Mouse (Mus musculus): ENCODE data around the gene Gm49387. TPM values are rescaled to one million over a fixed set of nuclear protein-coding genes. Genes with fewer than 3 reads are reported as not detected.

Gene Gm49387
- 2.8 TPM in 1 of 2 replicates, not detected in the other for polyA plus RNA-seq (2014; fragmentation: Nextera tagmentation; extraction: Ambion mirVana)

- Histone ChIP-seq H3K9ac (replicated peaks; ENCODE audit: low read depth, low read length) (peak within 1 kb of the TSS; percentile 57), H3K36me3 (ENCODE audit: control insufficient read depth, insufficient read depth, low read length) (no peaks in the 10 kb centered on the region), H3K27me3 (ENCODE audit: control insufficient read depth, insufficient read depth, low read length) (no peaks in the 10 kb centered on the region), H3K4me3 (ENCODE audit: low read depth, low read length) (peak within 1 kb of the TSS; percentile 57), H3K4me1 (ENCODE audit: control insufficient read depth, insufficient read depth, low read length) (peaks cover 4% of the 10 kb centered on the region; the same call in 1 of the 2 replicates), H3K9me3 (ENCODE audit: control insufficient read depth, low read depth, low read length) (no peaks in the 10 kb centered on the region), H3K4me2 (replicated peaks; ENCODE audit: low read depth, low read length) (peak within 1 kb of the TSS; percentile 87), H3K27ac (ENCODE audit: low read length) (peak within 1 kb of the TSS; percentile 74)
- peak; percentile 31; the same call in 1 of the 2 replicates for ATAC-seq (ENCODE audit: insufficient number of reproducible peaks, insufficient read depth, low FRiP score, low read depth)
- 4% methylated on average over 26 of the region's 26 CpGs for WGBS
These were observed at the start of gene Gm49387 for GRCm38 (mm10) chr14:31640346-31640889. Gene Gm49387, minus strand, starts transcription at chr14:31640878.

- no peak overlapping the region for H3K4me2 ChIP-seq (replicated peaks; ENCODE audit: low read depth, low read length)
- ATAC-seq (ENCODE audit: insufficient number of reproducible peaks, insufficient read depth, low FRiP score, low read depth), result no peak
- H3K27me3 ChIP-seq (ENCODE audit: control insufficient read depth, insufficient read depth, low read length), result no peaks in the 10 kb centered on the region
- no peak overlapping the region for H3K27ac ChIP-seq (ENCODE audit: low read length)
- H3K4me1 ChIP-seq (ENCODE audit: control insufficient read depth, insufficient read depth, low read length), result no peaks in the 10 kb centered on the region
- WGBS, result 91% methylated on average over 1 of the region's 1 CpGs
- H3K9me3 ChIP-seq (ENCODE audit: control insufficient read depth, low read depth, low read length), result no peaks in the 10 kb centered on the region
- H3K9ac ChIP-seq (replicated peaks; ENCODE audit: low read depth, low read length), result no peak overlapping the region
- no peaks in the 10 kb centered on the region for H3K36me3 ChIP-seq (ENCODE audit: control insufficient read depth, insufficient read depth, low read length)
- H3K4me3 ChIP-seq (ENCODE audit: low read depth, low read length), result no peak overlapping the region
These were observed 45.6 kb upstream of the Gm49387 start for GRCm38 (mm10) chr14:31686231-31686630.

GRCm38 (mm10) chr14:31685680-31686079 is 45.0 kb upstream of the Gm49387 start:
- no peak for ATAC-seq (ENCODE audit: insufficient number of reproducible peaks, insufficient read depth, low FRiP score, low read depth)
- H3K27ac ChIP-seq (ENCODE audit: low read length), result no peak overlapping the region
- H3K9ac ChIP-seq (replicated peaks; ENCODE audit: low read depth, low read length), result no peak overlapping the region
- WGBS, result 87% methylated on average over 10 of the region's 10 CpGs
- H3K4me3 ChIP-seq (ENCODE audit: low read depth, low read length), result no peak overlapping the region
- H3K4me1 ChIP-seq (ENCODE audit: control insufficient read depth, insufficient read depth, low read length), result no peaks in the 10 kb centered on the region
- H3K36me3 ChIP-seq (ENCODE audit: control insufficient read depth, insufficient read depth, low read length), result no peaks in the 10 kb centered on the region
- no peaks in the 10 kb centered on the region for H3K27me3 ChIP-seq (ENCODE audit: control insufficient read depth, insufficient read depth, low read length)
- H3K9me3 ChIP-seq (ENCODE audit: control insufficient read depth, low read depth, low read length), result no peaks in the 10 kb centered on the region
- no peak overlapping the region for H3K4me2 ChIP-seq (replicated peaks; ENCODE audit: low read depth, low read length)

- Histone ChIP-seq H3K4me1 (ENCODE audit: control insufficient read depth, insufficient read depth, low read length) (no peaks in the 10 kb centered on the region), H3K9me3 (ENCODE audit: control insufficient read depth, low read depth, low read length) (no peaks in the 10 kb centered on the region), H3K9ac (replicated peaks; ENCODE audit: low read depth, low read length) (no peak overlapping the region), H3K4me3 (ENCODE audit: low read depth, low read length) (no peak overlapping the region), H3K36me3 (ENCODE audit: control insufficient read depth, insufficient read depth, low read length) (no peaks in the 10 kb centered on the region), H3K27me3 (ENCODE audit: control insufficient read depth, insufficient read depth, low read length) (no peaks in the 10 kb centered on the region), H3K27ac (ENCODE audit: low read length) (no peak overlapping the region), H3K4me2 (replicated peaks; ENCODE audit: low read depth, low read length) (no peak overlapping the region)
- no peak for ATAC-seq (ENCODE audit: insufficient number of reproducible peaks, insufficient read depth, low FRiP score, low read depth)
- WGBS, result 67% methylated on average over 7 of the region's 7 CpGs
These were observed 43.8 kb upstream of the Gm49387 start for GRCm38 (mm10) chr14:31684343-31685040.

GRCm38 (mm10) chr14:31683610-31684009 is 42.9 kb upstream of the Gm49387 start:
- Histone ChIP-seq H3K27me3 (ENCODE audit: control insufficient read depth, insufficient read depth, low read length) (no peaks in the 10 kb centered on the region), H3K4me1 (ENCODE audit: control insufficient read depth, insufficient read depth, low read length) (no peaks in the 10 kb centered on the region), H3K4me2 (replicated peaks; ENCODE audit: low read depth, low read length) (no peak overlapping the region), H3K9me3 (ENCODE audit: control insufficient read depth, low read depth, low read length) (no peaks in the 10 kb centered on the region), H3K36me3 (ENCODE audit: control insufficient read depth, insufficient read depth, low read length) (no peaks in the 10 kb centered on the region), H3K4me3 (ENCODE audit: low read depth, low read length) (no peak overlapping the region), H3K27ac (ENCODE audit: low read length) (no peak overlapping the region), H3K9ac (replicated peaks; ENCODE audit: low read depth, low read length) (no peak overlapping the region)
- WGBS, result 90% methylated on average over 1 of the region's 2 CpGs
- ATAC-seq (ENCODE audit: insufficient number of reproducible peaks, insufficient read depth, low FRiP score, low read depth), result no peak

GRCm38 (mm10) chr14:31681931-31682555 is 41.4 kb upstream of the Gm49387 start:
- Histone ChIP-seq H3K27ac (ENCODE audit: low read length) (no peak overlapping the region), H3K4me1 (ENCODE audit: control insufficient read depth, insufficient read depth, low read length) (no peaks in the 10 kb centered on the region), H3K9me3 (ENCODE audit: control insufficient read depth, low read depth, low read length) (no peaks in the 10 kb centered on the region), H3K9ac (replicated peaks; ENCODE audit: low read depth, low read length) (no peak overlapping the region), H3K36me3 (ENCODE audit: control insufficient read depth, insufficient read depth, low read length) (no peaks in the 10 kb centered on the region), H3K27me3 (ENCODE audit: control insufficient read depth, insufficient read depth, low read length) (no peaks in the 10 kb centered on the region), H3K4me3 (ENCODE audit: low read depth, low read length) (no peak overlapping the region), H3K4me2 (replicated peaks; ENCODE audit: low read depth, low read length) (no peak overlapping the region)
- WGBS, result 54% methylated on average over 5 of the region's 5 CpGs
- no peak for ATAC-seq (ENCODE audit: insufficient number of reproducible peaks, insufficient read depth, low FRiP score, low read depth)

GRCm38 (mm10) chr14:31681291-31681690 is 40.6 kb upstream of the Gm49387 start:
- Histone ChIP-seq H3K36me3 (ENCODE audit: control insufficient read depth, insufficient read depth, low read length) (no peaks in the 10 kb centered on the region), H3K27ac (ENCODE audit: low read length) (no peak overlapping the region), H3K9ac (replicated peaks; ENCODE audit: low read depth, low read length) (no peak overlapping the region), H3K27me3 (ENCODE audit: control insufficient read depth, insufficient read depth, low read length) (no peaks in the 10 kb centered on the region), H3K4me3 (ENCODE audit: low read depth, low read length) (no peak overlapping the region), H3K4me1 (ENCODE audit: control insufficient read depth, insufficient read depth, low read length) (no peaks in the 10 kb centered on the region), H3K9me3 (ENCODE audit: control insufficient read depth, low read depth, low read length) (no peaks in the 10 kb centered on the region), H3K4me2 (replicated peaks; ENCODE audit: low read depth, low read length) (no peak overlapping the region)
- 80% methylated on average over 9 of the region's 9 CpGs for WGBS
- ATAC-seq (ENCODE audit: insufficient number of reproducible peaks, insufficient read depth, low FRiP score, low read depth), result no peak

GRCm38 (mm10) chr14:31680656-31681055 is 40.0 kb upstream of the Gm49387 start:
- no peaks in the 10 kb centered on the region for H3K27me3 ChIP-seq (ENCODE audit: control insufficient read depth, insufficient read depth, low read length)
- no peaks in the 10 kb centered on the region for H3K36me3 ChIP-seq (ENCODE audit: control insufficient read depth, insufficient read depth, low read length)
- 93% methylated on average over 3 of the region's 3 CpGs for WGBS
- ATAC-seq (ENCODE audit: insufficient number of reproducible peaks, insufficient read depth, low FRiP score, low read depth), result no peak
- no peak overlapping the region for H3K27ac ChIP-seq (ENCODE audit: low read length)
- no peak overlapping the region for H3K9ac ChIP-seq (replicated peaks; ENCODE audit: low read depth, low read length)
- no peak overlapping the region for H3K4me3 ChIP-seq (ENCODE audit: low read depth, low read length)
- no peak overlapping the region for H3K4me2 ChIP-seq (replicated peaks; ENCODE audit: low read depth, low read length)
- no peaks in the 10 kb centered on the region for H3K9me3 ChIP-seq (ENCODE audit: control insufficient read depth, low read depth, low read length)
- no peaks in the 10 kb centered on the region for H3K4me1 ChIP-seq (ENCODE audit: control insufficient read depth, insufficient read depth, low read length)
